Mouse (Mus musculus) liver, embryonic 14.5 days (tissue): ENCODE data around the gene Usp17lc. TPM values are rescaled to one million over a fixed set of nuclear protein-coding genes. Genes with fewer than 3 reads are reported as not detected.

Source experiments
- ATAC-seq: fragments of 200-750 bp; cut with Nextera tagmentation; 2 replicates; pipeline ENCODE4 v1.8.0; 2017; ENCODE audit warnings: moderate number of reproducible peaks, mild to moderate bottlenecking, moderate library complexity; ENCODE audit not compliant: insufficient read depth
- DNase-seq, 3 experiments: peaks; one replicate each; pipeline ENCODE4 v3.0.0-alpha.2; 2012 to 2013; ENCODE audit warnings: low read depth in 3 of 3, low spot score in 3 of 3
- H3K27ac ChIP-seq: fragments of 300-500 bp; sonication (generic); 2 replicates; pipeline ENCODE4 v1.5.1; 2014; ENCODE audit warnings: moderate library complexity, mild to moderate bottlenecking, control low read depth, inconsistent platforms
- H3K27me3 ChIP-seq: fragments of 300-500 bp; sonication (generic); 2 replicates; pipeline ENCODE4 v1.6.1; 2014; ENCODE audit warnings: mild to moderate bottlenecking, low read length, moderate library complexity; ENCODE audit not compliant: control insufficient read depth, insufficient read depth
- H3K36me3 ChIP-seq: fragments of 300-500 bp; sonication (generic); replicated peaks from 2 replicates; pipeline ENCODE4 v1.6.1; 2014; ENCODE audit warnings: low read depth; ENCODE audit not compliant: control insufficient read depth, insufficient read depth
- H3K4me1 ChIP-seq, 2 experiments: fragments of 200-500 bp in 1 of 2; fragments of 300-500 bp in 1 of 2; sonication (generic) in 1 of 2; replicated peaks; 2 replicates each; pipeline ENCODE4 v1.6.1; 2012 to 2014; ENCODE audit warnings: antibody characterized with exemption in 1 of 2, inconsistent platforms in 1 of 2, low read length in 1 of 2; ENCODE audit not compliant: control insufficient read depth in 2 of 2, insufficient read depth in 2 of 2
- H3K4me2 ChIP-seq: fragments of 300-500 bp; sonication (generic); 2 replicates; pipeline ENCODE4 v1.6.1; 2014; ENCODE audit warnings: low read depth, mild to moderate bottlenecking, control low read depth, moderate library complexity
- H3K4me3 ChIP-seq, 2 experiments: fragments of 200-500 bp in 1 of 2; fragments of 300-500 bp in 1 of 2; sonication (generic) in 1 of 2; 2 replicates each; pipeline ENCODE4 v1.5.1; 2012 to 2014; ENCODE audit warnings: low read depth in 2 of 2, low read length in 2 of 2, mild to moderate bottlenecking in 2 of 2, control low read depth in 1 of 2, inconsistent platforms in 1 of 2, moderate library complexity in 1 of 2; ENCODE audit not compliant: insufficient read depth in 1 of 2
- H3K9ac ChIP-seq: fragments of 300-500 bp; sonication (generic); replicated peaks from 2 replicates; pipeline ENCODE4 v1.6.1; 2014; ENCODE audit warnings: mild to moderate bottlenecking, control low read depth, moderate library complexity
- H3K9me3 ChIP-seq: fragments of 300-500 bp; sonication (generic); 2 replicates; pipeline ENCODE4 v1.6.1; 2016; ENCODE audit warnings: low read length, mixed read lengths; ENCODE audit not compliant: control insufficient read depth
- CTCF ChIP-seq: IDR thresholded peaks from 2 replicates; pipeline ENCODE4 v1.5.1; 2016; ENCODE audit warnings: antibody characterized with exemption, low read depth, control low read depth
- EP300 ChIP-seq: IDR thresholded peaks from 2 replicates; pipeline ENCODE4 v1.6.1; 2016; ENCODE audit warnings: antibody characterized with exemption, low read depth
- WGBS: fragments of 180-500 bp; shearing (Covaris S2); extraction: QIAGEN DNeasy Blood & Tissue Kit; methylation state at CpG from one replicate; pipeline ENCODE4 v1.1.7; 2014; ENCODE audit not compliant: insufficient replicate concordance; 5-methylcytosine and 5-hydroxymethylcytosine counted together
- microRNA-seq: library from miRNA; unstranded; fragments of <30 nt; microRNA quantifications from one replicate; pipeline ENCODE4, GENCODE M21; 2016
- polyA plus RNA-seq, 2 experiments: library from polyadenylated mRNA; depleted of rRNA in 1 of 2; stranded (reverse) in 1 of 2; unstranded in 1 of 2; fragments of >200 nt; fragmentation: Nextera tagmentation in 1 of 2; extraction: Ambion mirVana in 1 of 2; gene quantifications; 2 replicates each; pipeline versions ENCODE4 v1.2.1 to v1.2.3; 2012 to 2014

Gene Usp17lc
- polyA plus RNA-seq, 2 experiments, result not detected

DNA sequence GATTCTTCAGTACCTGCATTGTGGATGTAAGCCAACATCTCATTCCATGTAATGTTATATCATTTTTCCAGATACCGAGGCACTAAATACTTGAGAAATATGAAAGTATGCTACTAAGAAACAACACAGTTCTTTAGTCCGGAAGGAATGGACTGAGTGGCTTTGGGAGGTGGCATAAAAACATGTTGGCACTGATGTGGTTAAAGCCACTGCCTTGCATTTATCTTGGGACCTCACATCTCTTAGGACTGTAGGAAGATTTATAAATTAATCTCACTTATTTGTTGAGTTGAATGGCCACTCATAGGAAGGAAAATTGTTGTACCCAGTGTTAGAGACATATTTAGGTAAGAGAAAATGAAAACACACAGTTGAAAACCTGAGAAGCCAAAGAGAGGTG is 33.9 kb downstream of the Usp17lc start, which contains the start of gene Olfr606:
Gene Olfr606, plus strand, starts transcription at position 301 of the 400 bp plus-strand sequence.
- DNase-seq (no peak), ATAC-seq (no peak)
- 58% methylated on average over 2 of the region's 2 CpGs for WGBS

GRCm38 (mm10) chr7:103460590-103460989 is 45.7 kb downstream of the Usp17lc start:
- ATAC-seq (no peak), DNase-seq (no peak)
- no peak overlapping the region for H3K4me3 ChIP-seq
- no peak overlapping the region for H3K4me2 ChIP-seq
- H3K9ac ChIP-seq, result no peak overlapping the region
- 73% methylated on average over 5 of the region's 5 CpGs for WGBS
- no peaks in the 10 kb centered on the region for H3K4me1 ChIP-seq
- H3K27ac ChIP-seq, result no peak overlapping the region
- H3K36me3 ChIP-seq, result no peaks in the 10 kb centered on the region
- TF ChIP-seq CTCF, result no peak
- TF ChIP-seq EP300, result no peak
- H3K9me3 ChIP-seq, result no peaks in the 10 kb centered on the region
- H3K27me3 ChIP-seq, result no peaks in the 10 kb centered on the region

More for the DNA sequence above, 33.9 kb downstream of the Usp17lc start, which contains the start of gene Olfr606:
- Histone ChIP-seq H3K9ac (no peak within 1 kb of the TSS), H3K4me1 (no peaks in the 10 kb centered on the region), H3K27ac (no peak within 1 kb of the TSS), H3K36me3 (no peaks in the 10 kb centered on the region), H3K27me3 (no peaks in the 10 kb centered on the region), H3K9me3 (no peaks in the 10 kb centered on the region), H3K4me3 (no peak within 1 kb of the TSS), H3K4me2 (no peak within 1 kb of the TSS)
- TF ChIP-seq CTCF (no peak), EP300 (no peak)

Small RNA genes lying within 50 kb of the gene (microRNA-seq; reads per million reads assigned to microRNA genes)
- gene Gm25774, result not detected

Other genes with a start within 250 kb of the Usp17lc start
- gene Olfr591, start 236.7 kb upstream of the Usp17lc start, polyA plus RNA-seq (2012; rRNA removed), result not detected in 2 replicates
- gene Olfr591, start 236.7 kb upstream of the Usp17lc start, polyA plus RNA-seq (2014; fragmentation: Nextera tagmentation; extraction: Ambion mirVana), result not detected in 2 replicates
- not detected in 2 replicates for gene Olfr592, start 230.3 kb upstream of the Usp17lc start, polyA plus RNA-seq (2012; rRNA removed)
- not detected in 2 replicates for gene Olfr592, start 230.3 kb upstream of the Usp17lc start, polyA plus RNA-seq (2014; fragmentation: Nextera tagmentation; extraction: Ambion mirVana)
- not detected in 2 replicates for gene Olfr593, start 203.2 kb upstream of the Usp17lc start, polyA plus RNA-seq (2012; rRNA removed)
- not detected in 2 replicates for gene Olfr593, start 203.2 kb upstream of the Usp17lc start, polyA plus RNA-seq (2014; fragmentation: Nextera tagmentation; extraction: Ambion mirVana)
- not detected in 2 replicates for gene Olfr594, start 198.1 kb upstream of the Usp17lc start, polyA plus RNA-seq (2012; rRNA removed)
- not detected in 2 replicates for gene Olfr594, start 198.1 kb upstream of the Usp17lc start, polyA plus RNA-seq (2014; fragmentation: Nextera tagmentation; extraction: Ambion mirVana)
- not detected in 2 replicates for gene Usp17ld, start 162.6 kb upstream of the Usp17lc start, polyA plus RNA-seq (2012; rRNA removed)
- 0.05 TPM in 1 of 2 replicates, not detected in the other for gene Usp17ld, start 162.6 kb upstream of the Usp17lc start, polyA plus RNA-seq (2014; fragmentation: Nextera tagmentation; extraction: Ambion mirVana)
- not detected in 2 replicates for gene Olfr596, start 109.4 kb upstream of the Usp17lc start, polyA plus RNA-seq (2012; rRNA removed)
- gene Olfr596, start 109.4 kb upstream of the Usp17lc start, polyA plus RNA-seq (2014; fragmentation: Nextera tagmentation; extraction: Ambion mirVana), result not detected in 2 replicates
- gene Olfr597, start 98.8 kb upstream of the Usp17lc start, polyA plus RNA-seq (2012; rRNA removed), result not detected in 2 replicates
- gene Olfr597, start 98.8 kb upstream of the Usp17lc start, polyA plus RNA-seq (2014; fragmentation: Nextera tagmentation; extraction: Ambion mirVana), result not detected in 2 replicates
- gene Olfr598, start 91.5 kb upstream of the Usp17lc start, polyA plus RNA-seq (2012; rRNA removed), result not detected in 2 replicates
- not detected in 2 replicates for gene Olfr598, start 91.5 kb upstream of the Usp17lc start, polyA plus RNA-seq (2014; fragmentation: Nextera tagmentation; extraction: Ambion mirVana)
- gene Olfr599, start 79.2 kb upstream of the Usp17lc start, polyA plus RNA-seq (2012; rRNA removed), result not detected in 2 replicates
- not detected in 2 replicates for gene Olfr599, start 79.2 kb upstream of the Usp17lc start, polyA plus RNA-seq (2014; fragmentation: Nextera tagmentation; extraction: Ambion mirVana)
- not detected in 2 replicates for gene Olfr600, start 65.4 kb upstream of the Usp17lc start, polyA plus RNA-seq (2012; rRNA removed)
- not detected in 2 replicates for gene Olfr600, start 65.4 kb upstream of the Usp17lc start, polyA plus RNA-seq (2014; fragmentation: Nextera tagmentation; extraction: Ambion mirVana)
- not detected in 2 replicates for gene Olfr601, start 52.4 kb upstream of the Usp17lc start, polyA plus RNA-seq (2012; rRNA removed)
- gene Olfr601, start 52.4 kb upstream of the Usp17lc start, polyA plus RNA-seq (2014; fragmentation: Nextera tagmentation; extraction: Ambion mirVana), result not detected in 2 replicates
- gene Olfr603, start 28.9 kb upstream of the Usp17lc start, polyA plus RNA-seq (2012; rRNA removed), result not detected in 2 replicates
- not detected in 2 replicates for gene Olfr603, start 28.9 kb upstream of the Usp17lc start, polyA plus RNA-seq (2014; fragmentation: Nextera tagmentation; extraction: Ambion mirVana)
- gene Olfr605, start 30.4 kb downstream of the Usp17lc start, polyA plus RNA-seq (2012; rRNA removed), result not detected in 2 replicates
- not detected in 2 replicates for gene Olfr605, start 30.4 kb downstream of the Usp17lc start, polyA plus RNA-seq (2014; fragmentation: Nextera tagmentation; extraction: Ambion mirVana)
- gene Olfr606, start 34.0 kb downstream of the Usp17lc start, polyA plus RNA-seq (2012; rRNA removed), result not detected in 2 replicates
- gene Olfr606, start 34.0 kb downstream of the Usp17lc start, polyA plus RNA-seq (2014; fragmentation: Nextera tagmentation; extraction: Ambion mirVana), result not detected in 2 replicates
- gene Olfr607, start 49.1 kb downstream of the Usp17lc start, polyA plus RNA-seq (2012; rRNA removed), result not detected in 2 replicates
- gene Olfr607, start 49.1 kb downstream of the Usp17lc start, polyA plus RNA-seq (2014; fragmentation: Nextera tagmentation; extraction: Ambion mirVana), result not detected in 2 replicates
- gene Olfr608, start 54.8 kb downstream of the Usp17lc start, polyA plus RNA-seq (2012; rRNA removed), result not detected in 2 replicates
- gene Olfr608, start 54.8 kb downstream of the Usp17lc start, polyA plus RNA-seq (2014; fragmentation: Nextera tagmentation; extraction: Ambion mirVana), result not detected in 2 replicates
- not detected in 2 replicates for gene Olfr609, start 83.0 kb downstream of the Usp17lc start, polyA plus RNA-seq (2012; rRNA removed)
- not detected in 2 replicates for gene Olfr609, start 83.0 kb downstream of the Usp17lc start, polyA plus RNA-seq (2014; fragmentation: Nextera tagmentation; extraction: Ambion mirVana)
- not detected in 2 replicates for gene Olfr610, start 97.0 kb downstream of the Usp17lc start, polyA plus RNA-seq (2012; rRNA removed)
- gene Olfr610, start 97.0 kb downstream of the Usp17lc start, polyA plus RNA-seq (2014; fragmentation: Nextera tagmentation; extraction: Ambion mirVana), result not detected in 2 replicates
- gene Olfr611, start 105.8 kb downstream of the Usp17lc start, polyA plus RNA-seq (2012; rRNA removed), result not detected in 2 replicates
- gene Olfr611, start 105.8 kb downstream of the Usp17lc start, polyA plus RNA-seq (2014; fragmentation: Nextera tagmentation; extraction: Ambion mirVana), result not detected in 2 replicates
- gene Olfr612, start 127.6 kb downstream of the Usp17lc start, polyA plus RNA-seq (2012; rRNA removed), result not detected in 2 replicates
- not detected in 2 replicates for gene Olfr612, start 127.6 kb downstream of the Usp17lc start, polyA plus RNA-seq (2014; fragmentation: Nextera tagmentation; extraction: Ambion mirVana)
- not detected in 2 replicates for gene Olfr613, start 133.0 kb downstream of the Usp17lc start, polyA plus RNA-seq (2012; rRNA removed)
- not detected in 2 replicates for gene Olfr613, start 133.0 kb downstream of the Usp17lc start, polyA plus RNA-seq (2014; fragmentation: Nextera tagmentation; extraction: Ambion mirVana)
- gene Olfr615, start 141.0 kb downstream of the Usp17lc start, polyA plus RNA-seq (2012; rRNA removed), result not detected in 2 replicates
- not detected in 2 replicates for gene Olfr615, start 141.0 kb downstream of the Usp17lc start, polyA plus RNA-seq (2014; fragmentation: Nextera tagmentation; extraction: Ambion mirVana)
- gene Olfr616, start 154.1 kb downstream of the Usp17lc start, polyA plus RNA-seq (2012; rRNA removed), result not detected in 2 replicates
- gene Olfr616, start 154.1 kb downstream of the Usp17lc start, polyA plus RNA-seq (2014; fragmentation: Nextera tagmentation; extraction: Ambion mirVana), result not detected in 2 replicates
- not detected in 2 replicates for gene Olfr617, start 158.0 kb downstream of the Usp17lc start, polyA plus RNA-seq (2012; rRNA removed)
- not detected in 2 replicates for gene Olfr617, start 158.0 kb downstream of the Usp17lc start, polyA plus RNA-seq (2014; fragmentation: Nextera tagmentation; extraction: Ambion mirVana)
- gene Olfr618, start 175.0 kb downstream of the Usp17lc start, polyA plus RNA-seq (2012; rRNA removed), result not detected in 2 replicates
- gene Olfr618, start 175.0 kb downstream of the Usp17lc start, polyA plus RNA-seq (2014; fragmentation: Nextera tagmentation; extraction: Ambion mirVana), result not detected in 2 replicates
- not detected in 2 replicates for gene Olfr619, start 185.5 kb downstream of the Usp17lc start, polyA plus RNA-seq (2012; rRNA removed)
- not detected in 2 replicates for gene Olfr619, start 185.5 kb downstream of the Usp17lc start, polyA plus RNA-seq (2014; fragmentation: Nextera tagmentation; extraction: Ambion mirVana)
- gene Olfr620, start 197.5 kb downstream of the Usp17lc start, polyA plus RNA-seq (2012; rRNA removed), result not detected in 2 replicates
- not detected in 2 replicates for gene Olfr620, start 197.5 kb downstream of the Usp17lc start, polyA plus RNA-seq (2014; fragmentation: Nextera tagmentation; extraction: Ambion mirVana)
- gene Olfr622, start 227.6 kb downstream of the Usp17lc start, polyA plus RNA-seq (2012; rRNA removed), result not detected in 2 replicates
- gene Olfr622, start 227.6 kb downstream of the Usp17lc start, polyA plus RNA-seq (2014; fragmentation: Nextera tagmentation; extraction: Ambion mirVana), result not detected in 2 replicates
- not detected in 2 replicates for gene Olfr623, start 248.6 kb downstream of the Usp17lc start, polyA plus RNA-seq (2012; rRNA removed)
- gene Olfr623, start 248.6 kb downstream of the Usp17lc start, polyA plus RNA-seq (2014; fragmentation: Nextera tagmentation; extraction: Ambion mirVana), result not detected in 2 replicates